Mouse (Mus musculus) left cerebral cortex, adult 2 months (tissue): ENCODE data around the gene Gm5935. TPM values are rescaled to one million over a fixed set of nuclear protein-coding genes. Genes with fewer than 3 reads are reported as not detected.
"Not testable (repeated sequence)": the region's sequence is repeated elsewhere in the genome, so short reads cannot be mapped to it uniquely, and the experiment has no call there.

Experiments used
- DNase-seq, 2 experiments: peaks; one replicate each; pipeline ENCODE4 v3.0.0; 2021 to 2022; ENCODE audit warnings: low spot score in 2 of 2, mixed read lengths in 1 of 2; ENCODE audit errors: extremely low spot score in 1 of 2
- H3K27ac ChIP-seq: fragments of 200-600 bp; 2 replicates; pipeline ENCODE4 v1.8.1; 2022
- H3K4me3 ChIP-seq: fragments of 200-600 bp; 2 replicates; pipeline ENCODE4 v1.8.1; 2022
- intact Hi-C: fragments of 180-260 bp; cut with DNase I; formaldehyde crosslinking; loops from one replicate; pipeline ENCODE4 v1.15.1; 2025
- long read RNA-seq, 2 experiments: library from polyadenylated mRNA; stranded (forward); transcript quantifications; one replicate each; pipeline ENCODE4 v2.0.0; 2021; ENCODE audit warnings: borderline mapping rate in 2 of 2
- total RNA-seq, 2 experiments: library from RNA; stranded (reverse); gene quantifications; 2 replicates each; pipeline ENCODE4 v1.2.3; 2021

Gene Gm5935
- not detected for total RNA-seq
- long read RNA-seq, experiment 1, result 0 reads
- long read RNA-seq, experiment 2, result 0 reads

DNA sequence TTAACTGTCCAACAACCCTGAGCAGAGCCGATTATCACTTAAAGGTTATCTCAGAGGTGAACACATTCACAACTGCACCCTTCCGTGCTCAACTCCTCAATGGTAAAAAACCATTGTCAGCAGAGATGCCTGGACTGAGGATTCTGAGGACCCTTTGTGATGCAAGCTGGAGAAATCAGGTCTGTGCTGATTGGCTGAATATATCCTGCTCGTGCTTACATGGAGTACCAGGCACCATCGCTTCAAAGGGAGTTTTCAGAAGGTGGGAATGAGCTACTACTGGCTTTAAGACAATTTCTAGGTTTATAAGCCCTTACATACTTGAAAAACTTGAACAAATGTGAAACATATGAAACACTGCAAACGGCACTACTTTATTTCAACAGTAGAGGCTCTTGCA, at the start of gene Gm5935:
Gene Gm5935 (minus strand): TSS at position 101 of the 400 bp plus-strand sequence.
- H3K27ac ChIP-seq, H3K4me3 ChIP-seq, DNase-seq, intact Hi-C loops: not testable (repeated sequence)

Other genes with a start within 250 kb of the Gm5935 start
- gene Gm4297, start 200.3 kb downstream of the Gm5935 start, total RNA-seq, result not detected